Mouse (Mus musculus): ENCODE data around the gene Rasa2. TPM values are rescaled to one million over a fixed set of nuclear protein-coding genes. Genes with fewer than 3 reads are reported as not detected.
A peak's percentile ranks its signal among the peaks of the same experiment; 100 is the strongest.
"Not testable (repeated sequence)": the region's sequence is repeated elsewhere in the genome, so short reads cannot be mapped to it uniquely, and the experiment has no call there.

Rasa2 gene
- total RNA-seq (2021) = 10 to 100 TPM; 33.6 to 33.7 TPM

DNA sequence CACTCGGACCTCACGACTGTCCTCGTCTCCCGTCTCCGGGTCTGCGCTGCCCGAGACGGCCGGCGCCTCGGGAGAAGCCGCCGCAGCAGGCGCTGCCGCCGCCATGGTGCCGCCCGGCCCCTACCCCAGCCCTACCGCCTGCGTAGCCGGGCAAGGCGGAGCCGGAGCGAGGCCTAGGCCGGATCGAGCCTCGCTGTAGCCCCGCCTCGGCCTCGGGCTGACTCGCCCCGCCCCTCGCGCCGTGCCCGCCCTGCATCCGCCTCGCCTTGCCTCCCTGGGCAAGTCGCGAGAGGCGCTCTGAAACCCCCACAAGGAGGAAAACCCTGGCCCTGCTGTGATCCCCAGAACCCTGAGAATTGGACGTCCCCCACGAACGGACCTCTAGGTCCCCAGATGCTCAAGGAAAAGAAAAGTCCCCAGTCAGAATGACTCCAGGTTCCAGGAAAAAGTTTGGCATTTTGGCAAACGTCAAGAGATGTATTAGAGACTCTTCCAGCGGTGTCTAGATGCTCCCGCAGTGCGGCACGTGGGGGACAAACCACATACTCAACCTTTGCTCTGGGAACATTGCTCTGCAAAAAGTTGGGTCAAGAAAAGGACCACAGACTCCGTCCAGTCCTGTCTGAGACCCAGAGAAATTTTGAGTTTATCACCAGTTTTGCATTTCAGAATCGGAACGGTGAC lies at the start of gene Rasa2:
Rasa2 (minus strand) TSS at position 229 of the 684 bp plus-strand sequence.
- intact Hi-C loops (cut with DNase I) = no loop called here
- peak; percentile 86 to 91 for DNase-seq (ENCODE audit: low spot score in 2 of 2)

DNA sequence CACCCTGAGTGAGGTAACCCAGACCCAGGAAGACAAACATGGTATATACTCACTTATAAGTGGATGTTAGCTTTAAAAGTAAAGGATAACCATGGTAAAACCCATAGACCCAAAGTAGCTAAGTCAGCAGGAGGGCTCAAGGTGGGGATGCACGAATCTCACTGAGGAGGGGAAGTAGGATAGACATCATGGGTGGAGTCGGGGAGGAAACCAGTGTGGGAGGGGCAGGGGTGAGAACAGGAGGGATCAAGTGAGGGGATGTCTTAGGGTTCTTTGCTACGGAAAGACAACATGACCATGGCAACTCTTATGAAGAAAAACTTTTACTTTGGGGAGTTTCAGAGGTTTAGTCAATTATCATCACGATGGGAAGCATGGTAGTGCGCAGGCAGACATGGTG lies 47.2 kb upstream of the Rasa2 start:
- no peak for DNase-seq (ENCODE audit: low spot score in 2 of 2)
- intact Hi-C loops (cut with DNase I) = no loop called here

DNA sequence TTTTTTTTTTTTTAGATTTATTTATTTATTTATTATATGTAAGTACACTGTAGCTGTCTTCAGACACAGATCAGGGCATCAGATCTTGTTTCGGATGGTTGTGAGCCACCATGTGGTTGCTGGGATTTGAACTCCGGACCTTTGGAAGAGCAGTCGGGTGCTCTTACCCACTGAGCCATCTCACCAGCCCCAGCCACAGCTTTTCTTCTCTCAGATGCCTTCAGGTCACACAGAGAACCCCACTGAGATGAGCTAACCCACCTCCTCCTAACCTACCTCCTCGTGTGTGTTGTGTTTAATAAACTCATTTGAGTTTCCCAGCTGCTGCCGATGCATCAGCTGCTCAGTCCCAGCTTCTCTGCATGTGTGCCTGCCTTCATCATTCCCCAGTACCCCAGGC lies 46.3 kb upstream of the Rasa2 start:
- DNase-seq (ENCODE audit: low spot score in 2 of 2); intact Hi-C loops (cut with DNase I): not testable (repeated sequence)

GRCm38 (mm10) chr9:96676671-96677070 lies 45.3 kb upstream of the Rasa2 start:
- DNase-seq (ENCODE audit: low spot score in 2 of 2) = no peak
- intact Hi-C loops (cut with DNase I) = no loop called here

GRCm38 (mm10) chr9:96675763-96676640 lies 44.6 kb upstream of the Rasa2 start:
- intact Hi-C loops (cut with DNase I) = no loop called here
- no peak for DNase-seq (ENCODE audit: low spot score in 2 of 2)

DNA sequence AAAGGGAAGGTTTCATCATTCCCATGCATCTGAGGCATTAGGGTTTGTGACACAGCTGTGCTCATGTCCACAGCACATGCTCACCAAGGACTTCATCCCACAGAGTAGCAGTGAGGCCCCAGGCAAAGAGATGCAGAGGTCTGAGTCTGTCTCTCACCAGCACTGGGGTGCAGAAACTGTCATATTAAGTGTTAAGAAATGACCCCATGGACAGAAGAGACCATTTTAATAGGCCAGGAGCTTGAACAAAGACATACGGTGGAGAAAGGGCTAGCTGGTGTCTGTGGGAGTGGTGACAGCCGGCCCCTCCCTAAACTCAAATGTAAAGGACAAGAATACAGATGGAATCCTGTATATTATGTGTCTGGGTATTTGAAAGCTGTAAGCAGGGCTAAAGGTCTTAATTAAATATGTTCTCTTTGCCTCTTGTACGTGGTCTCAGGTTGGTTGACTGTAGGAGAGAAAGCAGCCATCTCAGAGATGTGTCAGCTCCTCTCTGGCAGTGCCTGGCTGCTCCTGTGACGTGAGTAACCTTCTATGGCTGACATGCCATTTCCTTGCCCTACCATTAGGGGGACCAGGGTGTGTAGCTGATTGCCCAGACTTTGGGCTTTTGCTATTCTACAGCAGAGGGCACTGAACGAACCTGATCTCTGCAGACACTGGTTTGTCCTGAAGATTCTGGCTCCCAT lies 43.8 kb upstream of the Rasa2 start:
- DNase-seq (ENCODE audit: low spot score in 2 of 2) = no peak
- intact Hi-C loops (cut with DNase I) = no loop called here

- intact Hi-C loops (cut with DNase I) = no loop called here
- DNase-seq (ENCODE audit: low spot score in 2 of 2) = no peak
These were observed 42.9 kb upstream of the Rasa2 start for GRCm38 (mm10) chr9:96674301-96674700.

DNA sequence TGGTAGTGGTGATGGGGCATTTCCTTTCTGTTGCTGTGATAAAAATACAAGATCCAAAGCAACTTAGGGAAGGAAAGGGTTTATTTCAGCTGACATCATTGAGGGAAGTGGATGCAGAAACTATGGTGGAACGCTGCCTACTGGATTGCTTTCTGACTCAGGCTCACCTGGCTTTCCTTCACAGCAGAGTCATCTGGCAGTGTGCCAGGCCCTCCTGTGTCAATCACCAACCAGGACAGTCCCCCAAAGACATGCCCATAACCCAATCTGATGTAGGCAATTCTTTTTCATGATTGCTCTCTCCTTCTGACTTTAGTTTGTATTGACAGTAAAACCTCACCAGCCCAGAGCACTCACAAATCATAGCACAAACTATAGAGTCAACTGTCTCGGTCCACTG lies 41.0 kb upstream of the Rasa2 start:
- intact Hi-C loops (cut with DNase I) = no loop called here

GRCm38 (mm10) chr9:96671249-96671648 lies 39.8 kb upstream of the Rasa2 start:
- no peak for DNase-seq (ENCODE audit: low spot score in 2 of 2)
- intact Hi-C loops (cut with DNase I) = no loop called here

More for the DNA sequence above, 41.0 kb upstream of the Rasa2 start:
- no peak for DNase-seq (ENCODE audit: low spot score in 2 of 2)

- intact Hi-C loops (cut with DNase I) = loop anchor here (1.0 to 2.0 kb wide), 2 partner anchors 89 to 149 kb away; no protein-coding TSS in a partner anchor
- DNase-seq (ENCODE audit: low spot score in 2 of 2) = peak; percentile 94 to 99
These were observed 38.5 kb upstream of the Rasa2 start for GRCm38 (mm10) chr9:96669877-96670276.

GRCm38 (mm10) chr9:96668628-96669027 lies 37.2 kb upstream of the Rasa2 start:
- intact Hi-C loops (cut with DNase I) = loop anchor here (1.0 to 2.0 kb wide), 2 partner anchors 95 to 150 kb away; no protein-coding TSS in a partner anchor
- peak; percentile 71 to 86 for DNase-seq (ENCODE audit: low spot score in 2 of 2)

GRCm38 (mm10) chr9:96660510-96661244 lies 29.3 kb upstream of the Rasa2 start:
- peak in 1 of 2 experiments; percentile 58 for DNase-seq (ENCODE audit: low spot score in 2 of 2)
- intact Hi-C loops (cut with DNase I) = no loop called here

DNA sequence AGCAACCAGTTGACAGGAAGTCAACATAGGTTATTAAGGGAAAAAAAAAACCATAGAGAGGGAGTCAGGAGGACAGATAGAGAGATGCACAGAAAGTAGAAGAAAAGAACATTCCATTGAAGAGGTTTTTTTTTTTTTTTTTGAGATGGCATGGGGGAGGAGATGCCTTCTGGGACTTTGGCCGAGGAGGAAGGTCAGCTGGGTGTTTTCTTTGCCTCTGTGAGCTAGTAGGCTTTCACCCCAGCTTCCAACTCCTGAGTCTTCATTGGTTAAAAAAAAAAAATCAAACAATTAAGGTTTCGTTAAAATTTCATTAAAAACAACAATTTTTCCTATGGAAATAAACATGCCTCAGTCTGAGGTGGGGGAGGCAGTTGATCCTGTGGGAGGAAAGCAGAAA lies 28.4 kb upstream of the Rasa2 start:
- DNase-seq (ENCODE audit: low spot score in 2 of 2) = no peak
- intact Hi-C loops (cut with DNase I) = loop anchor here (10.0 kb wide), 1 partner anchor 305 kb away; no protein-coding TSS in a partner anchor

DNA sequence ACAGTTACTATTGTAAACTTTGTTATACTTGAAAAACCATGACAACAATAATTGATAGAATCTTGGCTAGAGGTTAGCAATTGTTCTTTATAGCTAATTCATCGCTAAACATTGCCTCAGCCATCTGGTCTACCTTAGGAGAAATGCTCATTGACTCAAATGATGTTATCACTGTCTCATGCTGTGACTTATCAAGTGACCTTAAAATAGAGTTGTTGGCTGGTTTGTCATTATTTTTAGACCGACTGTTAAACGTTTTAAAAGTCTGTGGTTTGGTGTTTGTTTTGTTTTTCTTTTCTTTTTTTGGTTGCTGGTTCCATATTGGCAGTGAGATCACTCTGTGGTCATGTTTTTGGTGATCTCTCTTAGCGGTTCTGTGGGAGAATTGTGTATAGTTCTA lies 22.1 kb upstream of the Rasa2 start:
- intact Hi-C loops (cut with DNase I) = loop anchor here (10.0 kb wide), 1 partner anchor 299 kb away; no protein-coding TSS in a partner anchor
- no peak for DNase-seq (ENCODE audit: low spot score in 2 of 2)

GRCm38 (mm10) chr9:96652763-96653162 lies 21.3 kb upstream of the Rasa2 start:
- intact Hi-C loops (cut with DNase I) = loop anchor here (10.0 kb wide), 1 partner anchor 298 kb away; no protein-coding TSS in a partner anchor
- no peak for DNase-seq (ENCODE audit: low spot score in 2 of 2)

DNA sequence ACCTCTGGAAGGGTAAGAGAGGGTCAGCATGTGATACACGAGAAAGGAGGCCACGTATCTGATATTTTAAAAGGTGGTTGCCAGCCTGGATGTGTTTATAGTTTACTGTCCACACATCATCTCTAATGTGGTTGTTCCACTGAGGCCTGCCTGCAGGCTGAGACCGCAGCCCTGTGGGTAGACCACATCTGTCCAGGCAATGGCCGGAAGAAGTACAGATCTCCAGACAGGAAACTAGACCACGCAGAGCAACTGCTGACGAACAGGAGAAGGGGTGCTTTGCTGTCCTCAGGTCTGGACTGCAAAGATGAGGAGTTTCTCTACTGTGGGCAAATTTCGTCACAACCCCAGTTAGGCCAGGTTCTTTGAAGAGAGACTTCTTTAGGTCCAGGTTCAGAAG lies 19.4 kb upstream of the Rasa2 start:
- no peak for DNase-seq (ENCODE audit: low spot score in 2 of 2)
- intact Hi-C loops (cut with DNase I) = loop anchor here (10.0 kb wide), 1 partner anchor 296 kb away; no protein-coding TSS in a partner anchor

- peak in 1 of 2 experiments; percentile 70 for DNase-seq (ENCODE audit: low spot score in 2 of 2)
- intact Hi-C loops (cut with DNase I) = loop anchor here (10.0 kb wide), 2 partner anchors 295 to 365 kb away; no protein-coding TSS in a partner anchor
These were observed 18.5 kb upstream of the Rasa2 start for GRCm38 (mm10) chr9:96649924-96650323.

DNA sequence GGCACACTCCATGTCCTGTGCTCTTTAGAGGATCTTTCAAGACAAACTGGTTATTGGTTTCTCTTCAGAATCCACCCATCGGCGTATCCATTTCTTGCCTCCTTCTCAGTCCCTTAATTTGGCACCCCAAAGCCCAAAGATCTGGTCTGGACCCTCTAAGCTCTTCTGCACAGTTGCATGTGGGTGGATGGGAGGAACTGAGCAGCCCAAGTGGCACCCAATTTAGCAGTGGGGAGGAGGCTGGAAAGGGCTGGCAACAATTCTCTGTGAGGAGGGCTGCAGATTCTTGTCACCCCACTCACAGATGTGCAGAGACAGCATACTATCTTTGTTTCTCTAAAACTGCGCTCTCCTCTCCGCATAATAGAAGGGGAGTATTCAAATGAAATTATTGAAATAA lies 17.9 kb upstream of the Rasa2 start:
- intact Hi-C loops (cut with DNase I) = loop anchor here (10.0 kb wide), 1 partner anchor 365 kb away; no protein-coding TSS in a partner anchor
- peak in 1 of 2 experiments; percentile 88 for DNase-seq (ENCODE audit: low spot score in 2 of 2)
